Mouse (Mus musculus) ovary, adult 2 months (tissue): ENCODE measurements around the gene Mast1. TPM values are rescaled to one million over a fixed set of nuclear protein-coding genes. Genes with fewer than 3 reads are reported as not detected.

Source experiments
- polyA plus RNA-seq: library from polyadenylated mRNA; depleted of rRNA; stranded (reverse); fragments of >200 nt; gene quantifications from 2 replicates; pipeline ENCODE4 v1.2.3, GENCODE M21; 2012; rRNA removed

Mast1 gene
- 0.17 and 0.18 TPM in 2 replicates for polyA plus RNA-seq

DNA sequence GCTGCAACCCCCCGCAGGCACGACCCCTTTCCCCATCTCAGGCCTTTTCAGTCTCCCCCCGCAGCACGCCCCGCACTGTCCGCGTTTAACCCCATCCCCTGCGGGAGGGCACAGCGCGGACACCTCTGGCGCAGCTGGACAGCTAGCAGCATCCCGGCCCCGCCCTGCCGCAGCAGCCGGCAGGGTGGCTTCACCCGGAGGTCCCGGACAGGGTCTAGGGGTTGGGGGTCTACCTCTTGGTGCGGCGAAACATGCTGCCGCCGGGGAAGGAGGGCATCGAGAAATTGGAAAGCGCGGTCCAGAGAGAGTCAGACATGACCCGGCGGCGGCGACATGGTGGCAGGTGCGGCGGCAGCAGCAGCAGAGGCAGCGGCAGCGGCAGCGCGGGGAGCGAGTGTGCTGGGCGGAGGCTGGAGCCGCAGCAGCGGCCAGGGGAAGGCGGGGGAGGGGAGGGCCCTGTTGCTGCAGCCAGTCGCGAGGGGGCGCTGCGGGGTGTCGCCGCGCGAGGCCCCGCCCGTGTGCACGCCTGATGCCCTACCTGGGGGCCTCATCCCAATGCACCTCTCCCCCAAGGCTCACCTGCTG is at the start of gene Mast1:
Mast1 (minus strand) TSS at position 398 of the 585 bp plus-strand sequence.

DNA sequence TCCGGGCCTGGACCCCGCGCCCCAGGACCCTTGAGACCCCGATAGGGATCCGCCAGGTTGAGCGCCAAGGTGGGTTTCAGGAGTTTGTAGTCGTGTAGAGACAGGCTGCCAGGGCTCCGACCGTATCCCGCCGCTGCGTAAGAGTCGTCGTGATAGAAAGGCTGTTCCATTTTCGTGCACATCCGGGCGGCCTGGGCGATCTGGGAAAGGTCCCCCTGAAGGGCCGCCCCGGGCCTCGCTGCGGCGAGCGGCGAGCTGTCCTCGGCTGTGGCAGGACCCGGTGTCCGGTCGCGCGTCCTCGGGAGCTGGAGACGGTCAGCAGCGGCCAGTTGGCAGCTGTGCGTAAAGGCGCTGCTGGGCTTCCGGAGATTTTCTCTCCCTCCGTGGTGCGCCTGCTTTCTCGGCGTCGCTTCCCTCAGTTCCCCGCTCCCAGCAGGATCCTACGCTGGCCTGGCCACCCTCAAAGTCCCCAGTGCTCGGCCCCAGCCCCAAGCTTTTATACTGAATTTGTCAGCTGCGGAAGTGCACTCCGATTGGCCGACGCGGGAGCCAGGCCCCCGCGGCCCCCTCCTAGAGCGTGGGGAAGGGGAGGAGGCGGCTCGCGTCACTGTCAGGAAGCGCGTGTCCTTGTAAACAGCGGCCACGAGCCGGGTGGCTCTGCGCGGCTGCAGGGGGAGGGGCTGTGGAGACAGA is 41.2 kb upstream of the Mast1 start, which contains the start of gene Junb:
Junb (minus strand) TSS at position 471 of the 693 bp plus-strand sequence.

GRCm38 (mm10) chr8:84969241-84970134 is 32.3 kb upstream of the Mast1 start, which contains the start of the genes Gm49661, Prdx2 and Rnaseh2a:
TSS of gene Gm49661 (minus strand) at chr8:84969433.
TSS of gene Prdx2 (plus strand) at chr8:84969587.
TSS of gene Rnaseh2a (minus strand) at chr8:84969767.

DNA sequence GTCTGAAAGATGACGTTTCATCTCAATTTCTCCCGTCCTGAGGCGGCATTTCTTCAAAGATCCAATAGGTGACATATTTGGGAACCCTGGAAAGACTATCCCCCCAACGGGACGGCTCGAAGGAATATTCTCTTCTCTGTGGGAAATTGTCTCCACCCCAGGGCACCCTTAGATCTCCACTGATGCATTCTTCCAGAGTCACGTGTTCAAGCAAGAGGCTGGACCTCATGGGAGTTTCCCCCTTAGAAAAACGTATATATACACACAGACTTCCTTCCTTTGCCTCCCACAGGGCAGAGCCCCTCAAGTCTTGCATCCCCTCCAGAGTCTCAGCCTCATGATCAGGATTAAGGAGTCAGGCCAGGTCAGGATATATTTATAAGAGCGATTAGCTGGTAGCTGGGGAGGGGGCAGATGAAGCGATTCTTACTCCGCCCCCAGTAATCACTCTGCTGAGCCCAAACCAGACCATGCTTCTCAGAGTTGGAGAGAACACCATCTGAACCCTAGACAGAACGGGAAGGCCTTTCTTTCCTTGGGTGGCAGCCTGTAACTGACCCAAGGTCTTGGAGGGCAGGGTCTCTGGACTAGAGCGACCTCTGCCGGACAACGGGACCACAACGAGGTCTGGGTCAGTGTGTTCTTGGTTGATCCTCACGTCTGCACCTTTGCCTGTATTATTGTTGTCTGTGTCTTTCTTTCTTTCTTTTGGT is 9.5 kb upstream of the Mast1 start, which contains the start of gene Rtbdn:
Rtbdn (plus strand) TSS at position 464 of the 713 bp plus-strand sequence.

GRCm38 (mm10) chr8:84908421-84909161 is 28.6 kb downstream of the Mast1 start, which contains the start of gene Dnase2a:
TSS of gene Dnase2a (plus strand) at chr8:84908560.

GRCm38 (mm10) chr8:84901752-84902151 is 35.4 kb downstream of the Mast1 start, which contains the start of gene Klf1:
TSS of gene Klf1 (plus strand) at chr8:84901928.

DNA sequence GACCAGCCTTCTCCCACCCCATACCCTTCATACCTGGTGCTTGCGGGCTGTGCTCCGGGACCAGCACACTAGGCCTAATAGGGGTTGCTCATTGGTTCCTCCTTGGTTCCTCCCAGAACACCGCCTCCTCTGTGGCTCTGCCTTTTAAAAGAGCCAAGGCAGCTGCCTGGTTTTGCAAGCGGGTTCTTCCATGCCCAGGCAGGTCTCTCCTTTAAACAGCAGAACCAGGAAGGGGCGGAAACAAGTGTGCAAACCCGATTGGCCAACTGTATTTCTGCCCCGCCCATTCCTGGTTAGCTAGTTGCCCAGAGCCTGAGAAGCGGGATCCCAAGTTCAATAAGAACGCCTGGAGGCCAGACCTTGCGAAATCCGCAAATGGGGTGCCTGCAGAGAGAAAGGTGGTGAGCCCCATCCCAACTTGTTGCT is 43.4 kb downstream of the Mast1 start, which contains the start of gene Gcdh:
Gcdh (minus strand) TSS at position 213 of the 426 bp plus-strand sequence.

GRCm38 (mm10) chr8:84871376-84872308 is 65.5 kb downstream of the Mast1 start, which contains the start of gene Syce2:
TSS of gene Syce2 (plus strand) at chr8:84872111.

Other genes with a start within 250 kb of the Mast1 start
- gene Nacc1, start 249.5 kb downstream of the Mast1 start, polyA plus RNA-seq: 196 and 200 TPM in 2 replicates
- gene Lyl1, start 235.9 kb downstream of the Mast1 start, polyA plus RNA-seq: 7.4 and 9.1 TPM in 2 replicates
- 0.33 and 0.97 TPM in 2 replicates for gene G430095P16Rik, start 214.4 kb downstream of the Mast1 start, polyA plus RNA-seq
- 78.5 and 79.3 TPM in 2 replicates for gene Nfix, start 137.0 kb downstream of the Mast1 start, polyA plus RNA-seq
- 2.2 and 3.9 TPM in 2 replicates for gene Dand5, start 114.5 kb downstream of the Mast1 start, polyA plus RNA-seq
- 111 and 172 TPM in 2 replicates for gene Gadd45gip1, start 105.8 kb downstream of the Mast1 start, polyA plus RNA-seq
- 67.1 and 86.6 TPM in 2 replicates for gene Rad23a, start 96.7 kb downstream of the Mast1 start, polyA plus RNA-seq
- gene Calr, start 90.4 kb downstream of the Mast1 start, polyA plus RNA-seq: 235 and 272 TPM in 2 replicates
- 62.9 and 83.9 TPM in 2 replicates for gene Farsa, start 80.4 kb downstream of the Mast1 start, polyA plus RNA-seq
- 9.6 and 13.0 TPM in 2 replicates for gene Syce2, start 65.2 kb downstream of the Mast1 start, polyA plus RNA-seq
- gene Gcdh, start 43.4 kb downstream of the Mast1 start, polyA plus RNA-seq: 119 and 170 TPM in 2 replicates
- 0.68 and 1.3 TPM in 2 replicates for gene Klf1, start 35.4 kb downstream of the Mast1 start, polyA plus RNA-seq
- gene Dnase2a, start 28.8 kb downstream of the Mast1 start, polyA plus RNA-seq: 14.7 and 22.8 TPM in 2 replicates
- 0.12 and 0.22 TPM in 2 replicates for gene Rtbdn, start 9.6 kb upstream of the Mast1 start, polyA plus RNA-seq
- gene Gm49661, start 32.1 kb upstream of the Mast1 start, polyA plus RNA-seq: 3.0 and 4.6 TPM in 2 replicates
- gene Prdx2, start 32.2 kb upstream of the Mast1 start, polyA plus RNA-seq: 272 and 313 TPM in 2 replicates
- gene Rnaseh2a, start 32.4 kb upstream of the Mast1 start, polyA plus RNA-seq: 71.9 and 104 TPM in 2 replicates
- 88.0 and 111 TPM in 2 replicates for gene Junb, start 41.4 kb upstream of the Mast1 start, polyA plus RNA-seq
- gene Hook2, start 53.2 kb upstream of the Mast1 start, polyA plus RNA-seq: 12.0 and 13.4 TPM in 2 replicates
- 0.08 and 0.13 TPM in 2 replicates for gene Best2, start 77.2 kb upstream of the Mast1 start, polyA plus RNA-seq
- 160 and 216 TPM in 2 replicates for gene Asna1, start 87.9 kb upstream of the Mast1 start, polyA plus RNA-seq
- gene Trir, start 89.5 kb upstream of the Mast1 start, polyA plus RNA-seq: 134 and 160 TPM in 2 replicates
- 109 and 112 TPM in 2 replicates for gene Tnpo2, start 99.6 kb upstream of the Mast1 start, polyA plus RNA-seq
- 90.1 and 104 TPM in 2 replicates for gene Fbxw9, start 122.7 kb upstream of the Mast1 start, polyA plus RNA-seq
- 1.8 and 2.4 TPM in 2 replicates for gene Gm5741, start 130.6 kb upstream of the Mast1 start, polyA plus RNA-seq
- gene Dhps, start 134.4 kb upstream of the Mast1 start, polyA plus RNA-seq: 76.3 and 84.0 TPM in 2 replicates
- gene Wdr83os, start 143.4 kb upstream of the Mast1 start, polyA plus RNA-seq: 138 and 173 TPM in 2 replicates
- 36.8 and 41.0 TPM in 2 replicates for gene Wdr83, start 143.9 kb upstream of the Mast1 start, polyA plus RNA-seq
- gene Man2b1, start 145.9 kb upstream of the Mast1 start, polyA plus RNA-seq: 58.0 and 71.1 TPM in 2 replicates
- gene Zfp791, start 185.7 kb upstream of the Mast1 start, polyA plus RNA-seq: 0.41 and 0.56 TPM in 2 replicates
- not detected in 2 replicates for gene Cks1brt, start 214.6 kb upstream of the Mast1 start, polyA plus RNA-seq